Mouse (Mus musculus) heart, embryonic 16.5 days (tissue): ENCODE results near the gene Ddx27. TPM values are rescaled to one million over a fixed set of nuclear protein-coding genes. Genes with fewer than 3 reads are reported as not detected.
A peak's percentile ranks its signal among the peaks of the same experiment; 100 is the strongest.

ENCODE experiments used
- ATAC-seq: fragments of 200-750 bp; cut with Nextera tagmentation; replicated peaks from 2 replicates; pipeline ENCODE4 v1.8.0; 2017; ENCODE audit warnings: moderate number of reproducible peaks; ENCODE audit not compliant: insufficient read depth, low FRiP score; ENCODE audit errors: extremely low read depth
- H3K27ac ChIP-seq: fragments of 300-500 bp; sonication (generic); 2 replicates; pipeline ENCODE4 v1.5.1; 2014; ENCODE audit warnings: mild to moderate bottlenecking, low read length, control low read depth, moderate library complexity
- H3K27me3 ChIP-seq: fragments of 300-500 bp; sonication (generic); 2 replicates; pipeline ENCODE4 v1.6.1; 2014; ENCODE audit warnings: low read length, mixed read lengths; ENCODE audit not compliant: control insufficient read depth, insufficient read depth
- H3K36me3 ChIP-seq: fragments of 300-500 bp; sonication (generic); 2 replicates; pipeline ENCODE4 v1.6.1; 2014; ENCODE audit not compliant: control insufficient read depth, insufficient read depth
- H3K4me1 ChIP-seq: fragments of 300-500 bp; sonication (generic); 2 replicates; pipeline ENCODE4 v1.6.1; 2014; ENCODE audit warnings: low read length, mixed read lengths; ENCODE audit not compliant: control insufficient read depth, insufficient read depth
- H3K4me2 ChIP-seq: fragments of 300-500 bp; sonication (generic); 2 replicates; pipeline ENCODE4 v1.6.1; 2014; ENCODE audit warnings: low read depth, mild to moderate bottlenecking, control low read depth, low read length
- H3K4me3 ChIP-seq: fragments of 300-500 bp; sonication (generic); 2 replicates; pipeline ENCODE4 v1.5.1; 2014; ENCODE audit warnings: mild to moderate bottlenecking, control low read depth, low read length
- H3K9ac ChIP-seq: fragments of 300-500 bp; sonication (generic); 2 replicates; pipeline ENCODE4 v1.6.1; 2014; ENCODE audit warnings: low read length, control low read depth
- H3K9me3 ChIP-seq: fragments of 300-500 bp; sonication (generic); replicated peaks from 2 replicates; pipeline ENCODE4 v1.6.1; 2016; ENCODE audit warnings: low read length; ENCODE audit not compliant: control insufficient read depth
- WGBS: fragments of 180-500 bp; shearing (Covaris S2); extraction: QIAGEN DNeasy Blood & Tissue Kit; methylation state at CpG from one replicate; pipeline ENCODE4 v1.1.7; 2014; 5-methylcytosine and 5-hydroxymethylcytosine counted together
- polyA plus RNA-seq: library from polyadenylated mRNA; unstranded; fragments of >200 nt; fragmentation: Nextera tagmentation; extraction: Ambion mirVana; gene quantifications from 2 replicates; pipeline ENCODE4 v1.2.1, GENCODE M21; 2015

Gene Ddx27
- 30.2 and 33.0 TPM in 2 replicates for polyA plus RNA-seq

DNA sequence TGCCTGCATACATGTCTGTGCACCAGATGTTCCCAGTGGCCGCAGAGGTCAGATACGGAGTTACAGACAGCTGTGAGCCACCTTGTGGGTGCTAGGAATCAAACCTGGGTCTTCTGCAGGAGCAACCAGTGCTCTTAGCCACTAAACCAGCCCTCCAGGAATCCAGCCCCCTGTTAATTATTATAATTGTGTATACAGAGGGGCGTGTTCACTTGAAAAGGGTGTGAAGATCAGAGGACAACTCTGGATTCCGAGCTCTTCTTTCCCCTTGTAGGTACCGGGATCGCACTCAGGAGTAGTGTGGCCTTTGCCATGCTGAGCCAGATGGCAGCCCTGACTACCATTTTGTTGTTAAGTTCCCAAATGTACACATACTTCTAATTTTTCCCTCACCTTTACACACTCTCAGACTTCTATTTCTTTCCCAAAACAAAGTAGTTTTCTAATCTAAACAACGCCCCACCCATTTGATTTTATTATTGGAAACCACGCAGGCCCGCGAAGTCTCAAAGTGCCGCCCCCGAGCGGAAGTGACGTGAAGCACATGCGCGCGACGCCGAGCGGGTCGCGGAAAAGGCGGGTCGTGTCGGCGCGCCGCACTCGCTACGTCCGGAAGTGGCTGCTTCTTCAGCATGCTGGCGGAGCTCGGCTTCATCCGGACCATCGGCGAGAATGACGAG, at the start of gene Ddx27:
Gene Ddx27, plus strand, starts transcription at position 492 of the 680 bp plus-strand sequence.
- peaks cover 10% of the 10 kb centered on the region for H3K36me3 ChIP-seq
- H3K9me3 ChIP-seq: no peaks in the 10 kb centered on the region
- H3K27me3 ChIP-seq: no peaks in the 10 kb centered on the region
- peak within 1 kb of the TSS; percentile 98 for H3K4me3 ChIP-seq
- H3K9ac ChIP-seq: peak within 1 kb of the TSS; percentile 91
- WGBS: 3% methylated on average over 37 of the region's 37 CpGs
- ATAC-seq: peak; percentile 84
- peak within 1 kb of the TSS; percentile 96 for H3K4me2 ChIP-seq
- peak within 1 kb of the TSS; percentile 84 for H3K27ac ChIP-seq
- H3K4me1 ChIP-seq: peaks cover 14% of the 10 kb centered on the region

DNA sequence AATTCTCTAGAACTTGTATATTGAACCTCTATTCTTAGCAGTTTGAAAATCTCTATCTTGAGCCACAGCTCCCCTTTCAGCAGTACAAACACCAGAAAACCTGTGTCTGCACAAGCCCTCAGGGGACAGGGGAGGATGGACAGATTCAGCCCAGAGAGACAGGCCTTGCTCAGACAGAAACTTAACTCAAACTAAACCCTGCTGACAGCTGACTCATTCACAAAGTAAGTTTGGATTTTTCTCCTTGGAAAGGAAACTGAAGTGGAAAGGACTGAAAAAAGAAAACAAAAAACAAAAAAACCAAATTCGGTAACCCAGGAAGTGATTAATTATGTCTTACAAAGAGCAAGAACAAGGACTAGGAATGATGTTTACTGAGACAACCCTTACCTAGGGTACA, 41.8 kb upstream of the Ddx27 start:
- H3K9me3 ChIP-seq: no peaks in the 10 kb centered on the region
- peaks cover 30% of the 10 kb centered on the region for H3K4me1 ChIP-seq

DNA sequence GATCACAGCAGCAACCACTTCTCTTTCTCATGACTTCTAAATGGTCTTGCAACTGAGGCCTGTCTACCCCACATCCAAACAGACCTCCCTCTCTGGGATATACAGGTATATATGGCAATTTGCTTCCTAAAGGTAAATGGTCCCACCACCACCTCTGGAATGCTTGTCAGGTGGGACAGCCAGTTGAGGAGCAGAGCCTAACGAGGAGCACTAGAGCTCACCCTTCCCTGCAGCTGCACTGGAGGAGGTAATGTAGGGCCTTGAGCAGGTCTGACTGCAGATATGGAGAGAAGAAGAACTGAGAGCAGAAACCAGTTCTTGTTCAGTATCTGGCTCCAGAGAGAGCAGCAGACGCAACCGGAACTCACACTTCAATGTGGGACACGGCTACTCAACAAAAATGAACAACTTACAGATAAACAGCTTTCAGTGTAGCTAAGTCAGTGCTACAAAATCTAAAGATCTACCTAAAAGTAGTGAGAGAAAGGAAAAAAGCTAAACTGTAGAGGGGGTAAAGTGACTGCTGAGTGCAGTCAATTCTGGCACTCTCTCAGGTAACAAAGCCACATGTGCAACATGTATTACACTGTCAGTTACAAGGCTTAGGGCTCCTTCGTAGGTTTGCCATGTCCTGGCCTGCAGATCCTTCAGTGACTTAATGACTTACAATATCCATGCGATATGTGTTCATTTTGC, 40.7 kb upstream of the Ddx27 start:
- WGBS: 72% methylated on average over 6 of the region's 6 CpGs
- no peaks in the 10 kb centered on the region for H3K27me3 ChIP-seq
- H3K4me3 ChIP-seq: no peak overlapping the region
- peak overlapping the region; percentile 48 for H3K27ac ChIP-seq
- H3K9me3 ChIP-seq: no peaks in the 10 kb centered on the region
- peaks cover 26% of the 10 kb centered on the region for H3K4me1 ChIP-seq
- H3K9ac ChIP-seq: peak overlapping the region; percentile 5; the same call in 1 of the 2 replicates
- H3K36me3 ChIP-seq: no peaks in the 10 kb centered on the region
- no peak for ATAC-seq
- H3K4me2 ChIP-seq: no peak overlapping the region

More for the DNA sequence above, 41.8 kb upstream of the Ddx27 start:
- WGBS: 45% methylated on average over 1 of the region's 1 CpGs
- no peak for ATAC-seq
- no peak overlapping the region for H3K4me3 ChIP-seq
- no peak overlapping the region for H3K9ac ChIP-seq
- no peak overlapping the region for H3K4me2 ChIP-seq
- no peaks in the 10 kb centered on the region for H3K27me3 ChIP-seq
- no peak overlapping the region for H3K27ac ChIP-seq
- H3K36me3 ChIP-seq: no peaks in the 10 kb centered on the region

DNA sequence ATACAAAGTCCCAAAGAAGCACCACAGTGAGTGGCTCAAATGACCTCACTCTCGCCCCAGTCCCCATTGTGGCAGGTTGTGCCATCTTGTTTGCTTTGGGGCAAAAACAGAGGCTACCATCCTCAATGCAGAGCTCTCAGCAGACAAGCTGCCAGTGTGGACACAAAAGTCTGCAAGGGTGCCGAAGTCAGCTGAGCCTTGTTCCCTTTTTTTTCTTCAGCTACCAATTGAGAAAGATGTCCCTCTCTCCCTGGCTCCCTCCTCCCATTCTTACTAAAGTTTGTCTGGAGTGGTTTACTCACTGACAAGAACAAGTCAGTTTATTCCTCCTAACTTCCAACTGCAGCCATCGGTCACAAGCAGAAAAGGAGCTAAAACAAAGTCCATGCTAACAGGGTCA, 38.6 kb upstream of the Ddx27 start:
- ATAC-seq: no peak
- 58% methylated on average over 3 of the region's 3 CpGs for WGBS
- H3K36me3 ChIP-seq: no peaks in the 10 kb centered on the region
- no peak overlapping the region for H3K4me3 ChIP-seq
- peak overlapping the region; percentile 50 for H3K9ac ChIP-seq
- H3K9me3 ChIP-seq: no peaks in the 10 kb centered on the region
- no peaks in the 10 kb centered on the region for H3K27me3 ChIP-seq
- H3K4me2 ChIP-seq: no peak overlapping the region
- peak overlapping the region; percentile 62 for H3K27ac ChIP-seq
- peaks cover 26% of the 10 kb centered on the region for H3K4me1 ChIP-seq

DNA sequence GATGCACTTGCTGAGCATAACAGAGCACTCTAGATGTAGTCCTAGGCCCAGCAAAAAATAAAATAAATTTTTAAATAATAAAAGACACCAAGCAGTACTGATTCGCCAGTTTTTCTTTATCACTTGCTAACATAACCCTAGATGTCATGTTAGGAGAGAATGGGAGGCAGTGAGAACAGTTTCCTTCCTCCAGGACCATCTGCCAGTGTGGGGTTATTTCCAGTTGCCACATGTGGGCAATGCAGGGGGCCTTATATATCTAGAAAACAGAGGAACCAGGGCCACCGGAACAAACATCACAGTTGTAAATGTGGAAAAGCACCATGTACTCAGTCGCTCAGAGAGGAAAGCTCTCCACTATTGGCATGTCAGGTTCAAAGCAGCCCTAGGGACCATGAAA, 37.5 kb upstream of the Ddx27 start:
- Histone ChIP-seq H3K36me3 (peaks cover 2% of the 10 kb centered on the region; the same call in 1 of the 2 replicates), H3K27me3 (no peaks in the 10 kb centered on the region), H3K4me3 (no peak overlapping the region), H3K27ac (peak overlapping the region; percentile 62; the same call in 1 of the 2 replicates), H3K9ac (no peak overlapping the region), H3K4me2 (no peak overlapping the region), H3K4me1 (peaks cover 30% of the 10 kb centered on the region), H3K9me3 (no peaks in the 10 kb centered on the region)
- 56% methylated on average over 3 of the region's 3 CpGs for WGBS
- ATAC-seq: no peak

DNA sequence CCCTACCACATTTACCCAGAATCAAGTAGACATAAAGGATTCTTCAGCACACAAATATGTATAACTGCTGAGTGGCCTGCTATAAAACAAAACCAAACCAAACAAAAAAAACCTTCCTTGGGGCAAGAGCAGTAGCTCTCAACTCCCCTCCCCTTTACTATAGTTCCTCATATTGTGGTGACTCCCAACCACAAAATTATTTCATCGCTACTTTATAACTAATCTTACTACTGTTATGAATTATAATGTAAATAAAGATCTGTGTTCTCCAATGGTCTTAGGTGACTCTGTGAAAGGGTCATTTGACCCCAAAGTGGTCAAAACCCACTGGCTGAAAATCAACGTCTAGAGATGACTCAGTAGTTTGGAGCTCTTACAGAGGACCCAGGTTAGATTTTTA, 34.8 kb upstream of the Ddx27 start:
- Histone ChIP-seq H3K4me1 (peaks cover 24% of the 10 kb centered on the region), H3K27me3 (no peaks in the 10 kb centered on the region), H3K27ac (no peak overlapping the region), H3K9me3 (no peaks in the 10 kb centered on the region), H3K4me2 (no peak overlapping the region), H3K36me3 (peaks cover 3% of the 10 kb centered on the region; the same call in 1 of the 2 replicates), H3K9ac (no peak overlapping the region), H3K4me3 (no peak overlapping the region)
- ATAC-seq: no peak
- 81% methylated on average over 2 of the region's 2 CpGs for WGBS

DNA sequence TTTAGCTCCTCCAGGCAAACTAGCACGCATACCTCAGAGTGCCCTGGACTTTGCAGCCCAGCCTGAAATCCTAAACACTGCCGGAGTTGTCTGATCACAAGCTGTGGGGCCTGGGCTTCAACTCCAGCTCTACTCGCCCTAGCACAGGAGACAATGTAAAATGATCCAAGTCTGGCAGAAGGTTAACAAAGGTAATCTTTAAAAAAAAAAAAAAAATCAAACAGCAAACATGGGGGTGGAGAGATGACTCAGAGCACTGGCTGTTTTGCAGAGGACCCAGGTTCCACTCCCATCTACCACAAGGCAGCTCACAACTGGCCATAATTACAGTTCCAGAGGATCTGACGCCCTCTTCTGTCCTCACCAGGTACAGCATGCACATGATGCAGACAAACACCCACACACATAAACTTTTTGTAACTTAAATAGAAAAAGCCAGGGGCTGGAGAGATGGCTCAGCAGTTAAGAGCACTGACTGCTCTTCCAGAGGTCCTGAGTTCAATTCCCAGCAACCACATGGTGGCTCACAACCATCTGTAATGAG, 31.6 kb upstream of the Ddx27 start:
- Histone ChIP-seq H3K9ac (no peak overlapping the region), H3K27me3 (no peaks in the 10 kb centered on the region), H3K4me3 (no peak overlapping the region), H3K27ac (no peak overlapping the region), H3K36me3 (peaks cover 3% of the 10 kb centered on the region; the same call in 1 of the 2 replicates), H3K4me2 (no peak overlapping the region), H3K4me1 (peaks cover 4% of the 10 kb centered on the region), H3K9me3 (no peaks in the 10 kb centered on the region)
- ATAC-seq: no peak
- 70% methylated on average over 4 of the region's 4 CpGs for WGBS

DNA sequence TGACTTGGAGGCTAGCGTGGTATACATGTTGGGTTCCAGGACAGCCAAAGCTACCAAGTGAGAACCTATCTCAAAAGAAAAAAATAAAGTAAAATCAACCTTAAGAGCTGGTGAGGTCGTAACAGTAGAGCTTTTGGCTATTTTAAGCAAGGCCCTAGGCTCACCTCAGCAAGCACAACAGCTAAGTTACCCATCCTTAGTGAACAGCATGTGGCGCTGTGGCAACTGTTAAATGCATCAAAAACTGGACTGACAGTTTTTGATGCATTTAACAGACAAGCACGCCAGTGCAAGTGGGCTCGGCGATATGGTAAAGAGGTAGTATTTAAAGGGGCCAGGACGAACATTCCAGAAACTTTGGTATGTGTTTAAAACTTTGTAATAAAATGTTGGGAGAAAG, 24.1 kb upstream of the Ddx27 start:
- H3K4me2 ChIP-seq: no peak overlapping the region
- WGBS: 53% methylated on average over 7 of the region's 7 CpGs
- H3K27ac ChIP-seq: peak overlapping the region; percentile 32; the same call in 1 of the 2 replicates
- peaks cover 39% of the 10 kb centered on the region for H3K4me1 ChIP-seq
- no peaks in the 10 kb centered on the region for H3K9me3 ChIP-seq
- no peak overlapping the region for H3K4me3 ChIP-seq
- H3K27me3 ChIP-seq: no peaks in the 10 kb centered on the region
- no peak overlapping the region for H3K9ac ChIP-seq
- H3K36me3 ChIP-seq: no peaks in the 10 kb centered on the region
- ATAC-seq: no peak

DNA sequence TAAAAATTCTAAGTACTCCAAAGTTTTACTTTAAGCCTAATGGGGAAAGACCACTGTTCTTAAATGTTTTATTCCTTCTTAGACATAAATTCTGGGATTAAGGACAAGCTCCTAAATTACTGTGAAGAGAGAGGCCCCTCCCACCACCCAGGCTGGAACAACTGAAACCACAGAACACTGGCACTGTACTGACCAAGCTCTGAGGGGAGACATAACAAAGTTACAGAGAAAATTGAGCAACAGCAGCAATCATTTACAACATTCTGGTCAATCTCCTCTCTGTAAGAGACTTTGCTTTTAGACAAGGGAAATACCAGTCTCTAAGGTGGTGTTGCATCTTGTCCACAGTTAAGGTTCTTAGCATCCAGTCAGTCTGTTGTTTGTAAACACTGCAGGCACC, 23.0 kb upstream of the Ddx27 start:
- Histone ChIP-seq H3K27me3 (no peaks in the 10 kb centered on the region), H3K9me3 (no peaks in the 10 kb centered on the region), H3K27ac (no peak overlapping the region), H3K4me2 (no peak overlapping the region), H3K9ac (no peak overlapping the region), H3K36me3 (no peaks in the 10 kb centered on the region), H3K4me1 (peaks cover 43% of the 10 kb centered on the region), H3K4me3 (no peak overlapping the region)
- ATAC-seq: no peak
